Mouse (Mus musculus) heart, adult 2 months (tissue): Measurements from ENCODE around the gene 6430628N08Rik.

Experiments used
- CTCF ChIP-seq: fragments of 200-600 bp; IDR thresholded peaks from 2 replicates; pipeline ENCODE4 v1.8.1; 2022; ENCODE audit warnings: antibody characterized with exemption, mild to moderate bottlenecking, moderate library complexity
- EP300 ChIP-seq: fragments of 200-500 bp; IDR thresholded peaks from 2 replicates; pipeline ENCODE4 v1.6.1; 2011; ENCODE audit warnings: low read depth, low read length, control low read depth; ENCODE audit not compliant: insufficient read depth
- POLR2A ChIP-seq: fragments of 200-500 bp; IDR thresholded peaks from 2 replicates; pipeline ENCODE4 v1.6.1; 2011; ENCODE audit warnings: mild to moderate bottlenecking, low read depth, low read length, control low read depth; ENCODE audit not compliant: insufficient read depth

DNA sequence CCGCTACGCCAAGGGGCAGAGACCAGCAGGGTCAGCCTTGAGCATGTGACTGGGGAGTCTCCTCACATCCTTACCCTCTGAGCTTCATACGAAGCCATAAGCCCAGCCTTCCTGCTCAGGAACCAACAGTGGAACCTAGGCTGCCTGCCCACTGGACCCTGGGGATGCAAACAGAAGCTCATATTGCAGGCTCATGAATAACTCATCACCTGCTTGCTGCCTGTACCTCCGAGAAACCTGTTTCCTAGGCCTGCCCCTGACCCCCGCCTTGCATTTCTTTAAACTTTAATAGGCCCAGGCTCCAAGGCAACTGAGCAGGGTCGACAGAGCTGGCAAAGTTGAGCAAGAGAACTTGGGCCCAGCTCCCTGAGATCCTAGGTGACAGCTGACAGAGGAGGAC, 6.4 kb upstream of the 6430628N08Rik start, which contains the start of gene Kncn:
- TF ChIP-seq CTCF (no peak), EP300 (no peak), POLR2A (no peak)
